Mouse (Mus musculus): Measurements from ENCODE around the gene Fam118b.

- TF ChIP-seq CTCF (conservative IDR thresholded peaks at IDR 0.05 in 1 of 2, IDR thresholded peaks at IDR 0.05 in 1 of 2; ENCODE audit: low read depth in 2 of 2, low read length in 2 of 2) (no peak), POLR2A (IDR thresholded peaks at IDR 0.05; ENCODE audit: low read depth, low read length) (no peak), CHD2 (IDR thresholded peaks at IDR 0.05; ENCODE audit: low read length) (no peak), EP300 (IDR thresholded peaks at IDR 0.05; ENCODE audit: low read length) (peak; percentile 64), ETS1 (conservative IDR thresholded peaks at IDR 0.05; ENCODE audit: low read depth, low read length) (peak; percentile 46), MAX (IDR thresholded peaks at IDR 0.05; ENCODE audit: low read length) (no peak; the same call in 1 of the 2 replicates), CHD1 (IDR thresholded peaks at IDR 0.05; ENCODE audit: low read depth, low read length) (no peak), E2F4 (IDR thresholded peaks at IDR 0.05; ENCODE audit: insufficient replicate concordance, low read depth, low read length) (no peak), RAD21 (IDR thresholded peaks at IDR 0.05; ENCODE audit: low read depth, low read length) (no peak; the same call in 1 of the 2 replicates), SMC3 (IDR thresholded peaks at IDR 0.05; ENCODE audit: low read depth, low read length) (no peak), HCFC1 (IDR thresholded peaks at IDR 0.05; ENCODE audit: low read depth, low read length) (no peak)
Observed at GRCm38 (mm10) chr9:35186430-35186829, 81.2 kb downstream of the Fam118b start.

Measured in CH12.LX (cell line).